Mouse (Mus musculus): ENCODE data around the gene P2ry12. TPM values are rescaled to one million over a fixed set of nuclear protein-coding genes. Genes with fewer than 3 reads are reported as not detected.

The P2ry12 gene
- polyA plus RNA-seq (2014; fragmentation: Nextera tagmentation; extraction: Ambion mirVana): 1.9 and 2.2 TPM in 2 replicates

GRCm38 (mm10) chr3:59262704-59263103, at the start of gene P2ry12:
P2ry12 (minus strand) TSS chr3:59262871.
- Histone ChIP-seq H3K36me3 (ENCODE audit: control insufficient read depth, insufficient read depth, low read length) (no peaks in the 10 kb centered on the region), H3K9me3 (ENCODE audit: control insufficient read depth, low read length) (no peaks in the 10 kb centered on the region), H3K27me3 (replicated peaks; ENCODE audit: control insufficient read depth, insufficient read depth, low read length) (no peaks in the 10 kb centered on the region), H3K4me2 (no peak within 1 kb of the TSS), H3K4me3 (ENCODE audit: low read depth, low read length) (no peak within 1 kb of the TSS), H3K9ac (ENCODE audit: low read depth, low read length) (no peak within 1 kb of the TSS), H3K4me1 (replicated peaks; ENCODE audit: control insufficient read depth, insufficient read depth, low read length) (no peaks in the 10 kb centered on the region), H3K27ac (ENCODE audit: low read depth, low read length) (no peak within 1 kb of the TSS)
- ATAC-seq (replicated peaks; ENCODE audit: low FRiP score) (no peak), DNase-seq (ENCODE audit: low spot score) (no peak)
- WGBS: 78% methylated on average over 7 of the region's 7 CpGs

- H3K4me3 ChIP-seq (ENCODE audit: low read depth, low read length): no peak overlapping the region
- no peaks in the 10 kb centered on the region for H3K27me3 ChIP-seq (replicated peaks; ENCODE audit: control insufficient read depth, insufficient read depth, low read length)
- WGBS: 88% methylated on average over 2 of the region's 2 CpGs
- H3K4me2 ChIP-seq: no peak overlapping the region
- DNase-seq (ENCODE audit: low spot score) (no peak), ATAC-seq (replicated peaks; ENCODE audit: low FRiP score) (no peak)
- H3K4me1 ChIP-seq (replicated peaks; ENCODE audit: control insufficient read depth, insufficient read depth, low read length): no peaks in the 10 kb centered on the region
- H3K9me3 ChIP-seq (ENCODE audit: control insufficient read depth, low read length): no peaks in the 10 kb centered on the region
- H3K9ac ChIP-seq (ENCODE audit: low read depth, low read length): no peak overlapping the region
- H3K27ac ChIP-seq (ENCODE audit: low read depth, low read length): no peak overlapping the region
- no peaks in the 10 kb centered on the region for H3K36me3 ChIP-seq (ENCODE audit: control insufficient read depth, insufficient read depth, low read length)
Measured at GRCm38 (mm10) chr3:59305518-59305917, 42.8 kb upstream of the P2ry12 start.

DNA sequence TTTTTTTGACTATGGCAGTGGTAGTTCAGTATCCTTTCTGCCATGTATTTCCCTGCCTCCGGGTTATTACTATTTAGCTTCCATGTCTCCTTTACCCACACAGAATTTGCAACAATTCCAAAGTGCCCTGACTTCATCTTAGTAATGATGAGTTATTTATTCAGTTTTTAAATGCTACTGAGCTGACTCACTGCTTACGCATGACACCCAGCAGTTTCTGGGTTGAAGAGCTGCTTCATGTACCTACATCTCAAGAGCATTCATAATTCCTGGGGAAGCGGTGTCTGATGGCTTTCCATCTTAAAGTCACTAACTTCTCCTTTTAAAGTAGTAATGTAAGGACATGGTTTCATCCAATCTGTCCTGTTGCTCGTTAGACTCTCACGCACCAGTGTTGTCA, 42.3 kb upstream of the P2ry12 start:
- 86% methylated on average over 5 of the region's 5 CpGs for WGBS
- H3K4me3 ChIP-seq (ENCODE audit: low read depth, low read length): no peak overlapping the region
- no peaks in the 10 kb centered on the region for H3K27me3 ChIP-seq (replicated peaks; ENCODE audit: control insufficient read depth, insufficient read depth, low read length)
- H3K4me1 ChIP-seq (replicated peaks; ENCODE audit: control insufficient read depth, insufficient read depth, low read length): no peaks in the 10 kb centered on the region
- ATAC-seq (replicated peaks; ENCODE audit: low FRiP score): no peak
- no peak overlapping the region for H3K9ac ChIP-seq (ENCODE audit: low read depth, low read length)
- no peak overlapping the region for H3K27ac ChIP-seq (ENCODE audit: low read depth, low read length)
- no peak overlapping the region for H3K4me2 ChIP-seq
- H3K36me3 ChIP-seq (ENCODE audit: control insufficient read depth, insufficient read depth, low read length): no peaks in the 10 kb centered on the region
- no peaks in the 10 kb centered on the region for H3K9me3 ChIP-seq (ENCODE audit: control insufficient read depth, low read length)
- DNase-seq (ENCODE audit: low spot score): no peak

DNA sequence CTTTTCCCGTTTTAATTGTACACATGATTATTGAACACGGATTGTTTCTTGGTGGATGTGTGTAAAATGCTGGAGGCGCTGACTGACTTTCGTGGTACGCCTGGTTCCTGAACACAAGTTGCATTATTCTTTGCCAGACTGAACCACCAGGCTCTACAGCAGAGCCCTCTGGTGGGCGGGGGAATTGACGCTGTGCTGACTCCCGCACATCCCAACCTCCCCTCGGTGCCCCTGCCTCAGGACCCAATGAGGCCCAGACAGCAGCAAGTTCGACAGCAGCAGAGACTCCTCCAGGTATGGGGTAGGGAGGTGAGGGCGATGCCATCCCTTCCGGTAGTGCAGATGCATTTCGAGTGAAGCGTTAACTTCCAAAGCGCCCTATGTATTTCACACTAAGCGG, 35.0 kb upstream of the P2ry12 start:
- Histone ChIP-seq H3K36me3 (ENCODE audit: control insufficient read depth, insufficient read depth, low read length) (no peaks in the 10 kb centered on the region), H3K4me2 (no peak overlapping the region), H3K27ac (ENCODE audit: low read depth, low read length) (no peak overlapping the region), H3K9me3 (ENCODE audit: control insufficient read depth, low read length) (no peaks in the 10 kb centered on the region), H3K4me1 (replicated peaks; ENCODE audit: control insufficient read depth, insufficient read depth, low read length) (no peaks in the 10 kb centered on the region), H3K27me3 (replicated peaks; ENCODE audit: control insufficient read depth, insufficient read depth, low read length) (no peaks in the 10 kb centered on the region), H3K4me3 (ENCODE audit: low read depth, low read length) (no peak overlapping the region), H3K9ac (ENCODE audit: low read depth, low read length) (no peak overlapping the region)
- 83% methylated on average over 16 of the region's 16 CpGs for WGBS
- DNase-seq (ENCODE audit: low spot score) (no peak), ATAC-seq (replicated peaks; ENCODE audit: low FRiP score) (no peak)

GRCm38 (mm10) chr3:59296563-59297130, 34.0 kb upstream of the P2ry12 start:
- WGBS: 85% methylated on average over 5 of the region's 5 CpGs

GRCm38 (mm10) chr3:59295699-59296562, 33.3 kb upstream of the P2ry12 start:
- WGBS: 84% methylated on average over 16 of the region's 16 CpGs
- DNase-seq (ENCODE audit: low spot score) (no peak), ATAC-seq (replicated peaks; ENCODE audit: low FRiP score) (no peak)
- no peak overlapping the region for H3K9ac ChIP-seq (ENCODE audit: low read depth, low read length)
- H3K36me3 ChIP-seq (ENCODE audit: control insufficient read depth, insufficient read depth, low read length): no peaks in the 10 kb centered on the region
- no peaks in the 10 kb centered on the region for H3K27me3 ChIP-seq (replicated peaks; ENCODE audit: control insufficient read depth, insufficient read depth, low read length)
- no peaks in the 10 kb centered on the region for H3K4me1 ChIP-seq (replicated peaks; ENCODE audit: control insufficient read depth, insufficient read depth, low read length)
- no peak overlapping the region for H3K4me2 ChIP-seq
- H3K27ac ChIP-seq (ENCODE audit: low read depth, low read length): no peak overlapping the region
- H3K4me3 ChIP-seq (ENCODE audit: low read depth, low read length): no peak overlapping the region
- H3K9me3 ChIP-seq (ENCODE audit: control insufficient read depth, low read length): no peaks in the 10 kb centered on the region

More at GRCm38 (mm10) chr3:59296563-59297130, 34.0 kb upstream of the P2ry12 start:
- H3K27me3 ChIP-seq (replicated peaks; ENCODE audit: control insufficient read depth, insufficient read depth, low read length): no peaks in the 10 kb centered on the region
- H3K36me3 ChIP-seq (ENCODE audit: control insufficient read depth, insufficient read depth, low read length): no peaks in the 10 kb centered on the region
- ATAC-seq (replicated peaks; ENCODE audit: low FRiP score): no peak
- H3K4me1 ChIP-seq (replicated peaks; ENCODE audit: control insufficient read depth, insufficient read depth, low read length): no peaks in the 10 kb centered on the region
- H3K4me2 ChIP-seq: no peak overlapping the region
- H3K9ac ChIP-seq (ENCODE audit: low read depth, low read length): no peak overlapping the region
- no peaks in the 10 kb centered on the region for H3K9me3 ChIP-seq (ENCODE audit: control insufficient read depth, low read length)
- no peak overlapping the region for H3K4me3 ChIP-seq (ENCODE audit: low read depth, low read length)
- DNase-seq (ENCODE audit: low spot score): no peak
- no peak overlapping the region for H3K27ac ChIP-seq (ENCODE audit: low read depth, low read length)

GRCm38 (mm10) chr3:59293437-59294199, 30.9 kb upstream of the P2ry12 start:
- no peaks in the 10 kb centered on the region for H3K4me1 ChIP-seq (replicated peaks; ENCODE audit: control insufficient read depth, insufficient read depth, low read length)
- no peaks in the 10 kb centered on the region for H3K36me3 ChIP-seq (ENCODE audit: control insufficient read depth, insufficient read depth, low read length)
- DNase-seq (ENCODE audit: low spot score): no peak
- H3K9ac ChIP-seq (ENCODE audit: low read depth, low read length): no peak overlapping the region
- H3K4me3 ChIP-seq (ENCODE audit: low read depth, low read length): no peak overlapping the region
- ATAC-seq (replicated peaks; ENCODE audit: low FRiP score): no peak
- no peaks in the 10 kb centered on the region for H3K9me3 ChIP-seq (ENCODE audit: control insufficient read depth, low read length)
- no peaks in the 10 kb centered on the region for H3K27me3 ChIP-seq (replicated peaks; ENCODE audit: control insufficient read depth, insufficient read depth, low read length)
- WGBS: 89% methylated on average over 5 of the region's 5 CpGs
- H3K27ac ChIP-seq (ENCODE audit: low read depth, low read length): no peak overlapping the region
- no peak overlapping the region for H3K4me2 ChIP-seq

GRCm38 (mm10) chr3:59290551-59290950, 27.9 kb upstream of the P2ry12 start:
- Histone ChIP-seq H3K4me1 (replicated peaks; ENCODE audit: control insufficient read depth, insufficient read depth, low read length) (no peaks in the 10 kb centered on the region), H3K4me3 (ENCODE audit: low read depth, low read length) (no peak overlapping the region), H3K27me3 (replicated peaks; ENCODE audit: control insufficient read depth, insufficient read depth, low read length) (no peaks in the 10 kb centered on the region), H3K27ac (ENCODE audit: low read depth, low read length) (no peak overlapping the region), H3K4me2 (no peak overlapping the region), H3K9me3 (ENCODE audit: control insufficient read depth, low read length) (no peaks in the 10 kb centered on the region), H3K36me3 (ENCODE audit: control insufficient read depth, insufficient read depth, low read length) (no peaks in the 10 kb centered on the region), H3K9ac (ENCODE audit: low read depth, low read length) (no peak overlapping the region)
- WGBS: 73% methylated on average over 2 of the region's 2 CpGs
- DNase-seq (ENCODE audit: low spot score) (no peak), ATAC-seq (replicated peaks; ENCODE audit: low FRiP score) (no peak)

All from liver, embryonic 11.5 days (tissue).